Mouse (Mus musculus) limb, embryonic 11.5 days (tissue): ENCODE data around the gene Flywch1. TPM values are rescaled to one million over a fixed set of nuclear protein-coding genes. Genes with fewer than 3 reads are reported as not detected.
"Not testable (repeated sequence)": the region's sequence is repeated elsewhere in the genome, so short reads cannot be mapped to it uniquely, and the experiment has no call there.

Experiments used
- ATAC-seq: fragments of 200-750 bp; cut with Nextera tagmentation; 2 replicates; pipeline ENCODE4 v1.8.0; 2017; ENCODE audit warnings: low read depth; ENCODE audit not compliant: insufficient number of reproducible peaks, low FRiP score, low TSS enrichment
- DNase-seq: peaks from one replicate; pipeline ENCODE4 v3.0.0-alpha.2; 2015; ENCODE audit warnings: low spot score
- H3K27ac ChIP-seq: fragments of 300-500 bp; sonication (generic); replicated peaks from 2 replicates; pipeline ENCODE4 v1.5.1; 2014; ENCODE audit warnings: low read depth, mild to moderate bottlenecking, low read length
- H3K27me3 ChIP-seq: fragments of 300-500 bp; sonication (generic); 2 replicates; pipeline ENCODE4 v1.6.1; 2014; ENCODE audit warnings: mild to moderate bottlenecking, low read length, mixed read lengths; ENCODE audit not compliant: control insufficient read depth, insufficient read depth
- H3K36me3 ChIP-seq: fragments of 300-500 bp; sonication (generic); 2 replicates; pipeline ENCODE4 v1.6.1; 2014; ENCODE audit warnings: mild to moderate bottlenecking, low read length, moderate library complexity, mixed read lengths; ENCODE audit not compliant: control insufficient read depth, insufficient read depth
- H3K4me1 ChIP-seq: fragments of 300-500 bp; sonication (generic); 2 replicates; pipeline ENCODE4 v1.6.1; 2014; ENCODE audit warnings: low read length, mixed read lengths; ENCODE audit not compliant: control insufficient read depth, insufficient read depth
- H3K4me2 ChIP-seq: fragments of 300-500 bp; sonication (generic); 2 replicates; pipeline ENCODE4 v1.6.1; 2014; ENCODE audit warnings: low read depth, mild to moderate bottlenecking, moderate library complexity; ENCODE audit not compliant: severe bottlenecking
- H3K4me3 ChIP-seq: fragments of 300-500 bp; sonication (generic); 2 replicates; pipeline ENCODE4 v1.5.1; 2014; ENCODE audit warnings: low read depth, low read length
- H3K9ac ChIP-seq: fragments of 300-500 bp; sonication (generic); 2 replicates; pipeline ENCODE4 v1.6.1; 2014; ENCODE audit warnings: mild to moderate bottlenecking, low read length
- H3K9me3 ChIP-seq: fragments of 300-500 bp; sonication (generic); 2 replicates; pipeline ENCODE4 v1.6.1; 2016; ENCODE audit warnings: low read length; ENCODE audit not compliant: control insufficient read depth
- WGBS: fragments of 180-500 bp; shearing (Covaris S2); extraction: QIAGEN DNeasy Blood & Tissue Kit; methylation state at CpG from one replicate; pipeline ENCODE4 v1.1.7; 2014; 5-methylcytosine and 5-hydroxymethylcytosine counted together
- polyA plus RNA-seq: library from polyadenylated mRNA; unstranded; fragments of >200 nt; fragmentation: Nextera tagmentation; extraction: Ambion mirVana; gene quantifications from 2 replicates; pipeline ENCODE4 v1.2.1, GENCODE M21; 2014

The Flywch1 gene
- polyA plus RNA-seq, 1 experiment from 2014 or later, result 125 TPM

DNA sequence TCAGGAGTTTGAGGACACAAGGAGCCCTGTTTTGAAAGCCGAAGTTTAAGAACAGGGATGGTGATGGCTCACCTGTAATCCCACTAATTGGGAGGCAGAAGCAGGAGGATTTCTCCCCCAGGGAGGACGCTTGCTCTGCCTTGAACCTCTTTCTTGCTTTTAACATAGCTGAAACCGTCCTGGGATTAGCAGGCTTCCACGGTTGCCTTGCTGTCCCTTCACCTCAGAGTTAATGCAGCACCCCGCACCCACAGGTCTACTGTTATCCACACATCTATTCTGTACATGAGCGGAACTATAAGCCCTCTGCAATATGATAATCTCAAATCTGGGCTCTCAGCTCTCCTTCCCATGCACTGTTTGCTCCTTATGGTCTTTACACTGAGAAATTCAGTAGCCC is 2.3 kb upstream of the Flywch1 start:
- H3K9me3 ChIP-seq, result no peaks in the 10 kb centered on the region
- peaks cover 5% of the 10 kb centered on the region for H3K4me1 ChIP-seq
- WGBS, result 75% methylated on average over 6 of the region's 6 CpGs
- no peak overlapping the region for H3K9ac ChIP-seq
- no peak for ATAC-seq
- no peak overlapping the region for H3K4me2 ChIP-seq
- no peak overlapping the region for H3K27ac ChIP-seq
- no peaks in the 10 kb centered on the region; the same call in none of the 2 replicates for H3K36me3 ChIP-seq
- H3K4me3 ChIP-seq, result no peak overlapping the region
- no peak for DNase-seq
- H3K27me3 ChIP-seq, result no peaks in the 10 kb centered on the region

DNA sequence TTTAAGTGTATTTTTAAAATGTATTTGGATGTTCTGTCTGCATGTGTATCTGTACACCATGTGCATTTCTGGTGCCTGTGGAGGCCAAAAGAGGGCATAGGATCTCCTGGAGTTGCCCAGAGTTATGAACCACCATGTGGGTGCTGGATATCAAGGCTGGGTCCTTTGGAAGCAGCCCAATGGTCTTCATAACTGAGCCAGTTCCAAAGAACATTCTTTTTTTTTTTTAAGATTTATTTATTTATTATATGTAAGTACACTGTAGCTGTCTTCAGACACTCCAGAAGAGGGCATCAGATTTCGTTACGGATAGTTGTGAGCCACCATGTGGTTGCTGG is 786 bp upstream of the Flywch1 start:
- H3K9me3 ChIP-seq, H3K4me2 ChIP-seq, H3K9ac ChIP-seq, DNase-seq, H3K27me3 ChIP-seq, H3K36me3 ChIP-seq, H3K4me1 ChIP-seq, H3K27ac ChIP-seq, ATAC-seq, H3K4me3 ChIP-seq: not testable (repeated sequence)
- WGBS, result 83% methylated on average over 2 of the region's 2 CpGs

DNA sequence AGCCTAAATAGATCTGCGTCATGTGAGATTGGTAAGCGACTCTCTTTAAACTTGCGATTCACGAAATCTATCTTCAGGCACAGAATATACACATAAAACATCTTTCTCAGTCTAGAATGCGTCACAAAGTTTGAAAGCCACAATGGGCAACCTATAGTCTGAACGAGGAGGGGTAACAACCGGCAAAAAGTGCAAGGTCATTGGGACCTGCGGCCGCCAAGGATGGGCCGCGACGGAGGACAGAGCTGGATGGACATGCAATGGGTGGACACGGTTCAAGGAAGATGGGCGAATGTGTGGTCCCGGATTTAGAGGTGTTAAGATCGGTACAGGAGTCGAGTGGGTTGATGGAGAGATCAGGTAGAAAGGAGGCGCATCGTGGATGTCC is 512 bp downstream of the Flywch1 start:
- H3K4me2 ChIP-seq, result peak overlapping the region; percentile 52
- 1% methylated on average over 18 of the region's 19 CpGs for WGBS
- DNase-seq, result no peak
- peak overlapping the region; percentile 81 for H3K4me3 ChIP-seq
- H3K4me1 ChIP-seq, result peaks cover 5% of the 10 kb centered on the region
- H3K9ac ChIP-seq, result peak overlapping the region; percentile 91
- H3K9me3 ChIP-seq, result no peaks in the 10 kb centered on the region
- peak overlapping the region; percentile 69; the same call in 1 of the 2 replicates for H3K27ac ChIP-seq
- H3K27me3 ChIP-seq, result no peaks in the 10 kb centered on the region
- ATAC-seq, result no peak; the same call in 1 of the 2 replicates
- no peaks in the 10 kb centered on the region; the same call in 1 of the 2 replicates for H3K36me3 ChIP-seq

DNA sequence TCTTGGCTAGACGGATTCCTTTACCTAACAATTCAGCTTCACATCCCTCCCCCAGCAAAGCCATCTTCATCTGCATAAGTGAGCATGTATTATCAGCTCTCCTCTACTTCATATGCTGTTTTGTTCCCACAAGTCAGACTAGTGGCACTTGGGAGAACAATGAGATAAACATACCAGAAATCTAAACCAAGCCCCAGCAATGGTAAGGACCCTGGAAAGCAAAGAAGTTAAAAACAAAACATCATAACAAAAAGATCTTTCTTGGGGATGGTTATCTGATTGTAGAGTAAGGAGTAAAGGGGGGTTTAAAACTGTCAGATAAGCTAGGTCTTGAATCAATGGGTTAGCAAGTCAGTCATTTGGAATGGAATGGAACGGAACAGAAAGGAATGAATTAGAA is 909 bp downstream of the Flywch1 start:
- Histone ChIP-seq H3K4me1 (peaks cover 5% of the 10 kb centered on the region), H3K27ac (no peak overlapping the region), H3K27me3 (no peaks in the 10 kb centered on the region), H3K9ac (peak overlapping the region; percentile 91; the same call in 1 of the 2 replicates), H3K36me3 (no peaks in the 10 kb centered on the region; the same call in 1 of the 2 replicates), H3K4me3 (peak overlapping the region; percentile 81), H3K9me3 (no peaks in the 10 kb centered on the region), H3K4me2 (peak overlapping the region; percentile 52)
- WGBS, result 19% methylated on average over 2 of the region's 2 CpGs
- DNase-seq, result no peak
- ATAC-seq, result no peak

DNA sequence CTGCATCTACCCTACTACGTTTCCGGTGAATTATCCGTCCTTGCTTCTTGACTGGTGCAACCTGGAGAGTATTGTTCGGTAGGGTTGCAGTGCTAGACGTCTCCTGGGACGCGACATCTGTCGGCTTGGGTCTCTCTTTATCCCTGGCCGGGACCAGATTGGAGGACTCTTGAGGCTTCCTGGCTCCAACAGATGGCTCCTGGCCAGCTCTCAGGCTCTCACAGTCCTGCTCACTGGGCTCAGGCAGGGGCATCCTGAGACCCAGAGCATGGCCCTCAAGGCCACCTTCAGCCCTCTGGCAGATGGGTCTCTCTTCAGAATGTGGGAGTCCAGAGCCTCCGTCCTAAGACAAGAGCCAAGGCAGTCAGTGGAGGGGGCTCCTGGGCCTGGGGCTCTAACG is 8.4 kb downstream of the Flywch1 start:
- WGBS, result 96% methylated on average over 11 of the region's 11 CpGs
- Histone ChIP-seq H3K9me3 (no peaks in the 10 kb centered on the region), H3K27ac (no peak overlapping the region), H3K4me3 (no peak overlapping the region), H3K9ac (no peak overlapping the region), H3K4me2 (no peak overlapping the region), H3K36me3 (peaks cover 23% of the 10 kb centered on the region), H3K4me1 (no peaks in the 10 kb centered on the region), H3K27me3 (no peaks in the 10 kb centered on the region)
- ATAC-seq (no peak), DNase-seq (no peak)

DNA sequence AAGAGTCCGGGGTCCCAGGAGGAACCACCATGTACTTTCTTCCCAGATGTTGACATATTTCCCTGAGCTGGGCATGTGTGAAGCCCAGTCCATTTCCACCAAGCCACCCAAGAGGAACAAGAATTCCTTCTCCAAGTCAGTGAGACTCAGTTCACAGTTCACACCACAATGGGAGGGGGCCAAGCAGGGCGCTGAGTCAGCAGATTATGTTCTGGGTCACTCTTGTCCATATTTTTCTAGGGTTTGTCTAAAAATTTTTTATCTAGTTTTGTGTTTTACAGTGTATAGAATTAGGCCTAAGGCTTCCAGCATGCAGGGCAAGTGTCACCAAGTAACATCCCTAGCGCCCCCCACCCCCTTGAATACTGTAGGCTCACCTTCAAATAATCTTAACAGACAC is 10.2 kb downstream of the Flywch1 start:
- no peak for ATAC-seq
- Histone ChIP-seq H3K27ac (no peak overlapping the region), H3K4me1 (no peaks in the 10 kb centered on the region), H3K27me3 (no peaks in the 10 kb centered on the region), H3K36me3 (peaks cover 31% of the 10 kb centered on the region), H3K4me2 (no peak overlapping the region), H3K4me3 (no peak overlapping the region), H3K9me3 (no peaks in the 10 kb centered on the region), H3K9ac (no peak overlapping the region)
- WGBS, result 90% methylated on average over 3 of the region's 3 CpGs
- DNase-seq, result no peak

DNA sequence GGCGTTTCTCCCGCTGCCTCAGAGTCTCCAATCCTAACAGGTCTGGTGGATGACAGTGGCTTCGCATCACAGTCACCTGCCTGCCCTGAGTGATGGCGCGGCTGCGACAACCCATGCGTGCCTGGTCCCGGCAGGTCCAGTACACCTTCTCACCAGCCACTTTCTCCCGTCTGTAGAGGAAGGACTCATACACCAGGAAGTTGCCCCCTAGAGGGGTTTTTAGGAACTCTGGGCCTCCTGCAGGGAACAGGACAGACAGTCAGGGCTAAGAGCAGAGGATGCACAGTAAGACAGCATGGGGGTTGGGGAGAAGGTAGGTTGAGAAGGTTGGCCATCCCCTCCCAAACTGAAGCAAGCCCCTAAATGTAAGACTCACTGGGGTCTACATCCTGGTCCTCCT is 11.2 kb downstream of the Flywch1 start:
- Histone ChIP-seq H3K9ac (no peak overlapping the region), H3K9me3 (no peaks in the 10 kb centered on the region), H3K36me3 (peaks cover 35% of the 10 kb centered on the region), H3K4me1 (no peaks in the 10 kb centered on the region), H3K4me2 (no peak overlapping the region), H3K27me3 (no peaks in the 10 kb centered on the region), H3K27ac (no peak overlapping the region), H3K4me3 (no peak overlapping the region)
- DNase-seq, result no peak
- ATAC-seq, result no peak
- WGBS, result 97% methylated on average over 9 of the region's 9 CpGs

DNA sequence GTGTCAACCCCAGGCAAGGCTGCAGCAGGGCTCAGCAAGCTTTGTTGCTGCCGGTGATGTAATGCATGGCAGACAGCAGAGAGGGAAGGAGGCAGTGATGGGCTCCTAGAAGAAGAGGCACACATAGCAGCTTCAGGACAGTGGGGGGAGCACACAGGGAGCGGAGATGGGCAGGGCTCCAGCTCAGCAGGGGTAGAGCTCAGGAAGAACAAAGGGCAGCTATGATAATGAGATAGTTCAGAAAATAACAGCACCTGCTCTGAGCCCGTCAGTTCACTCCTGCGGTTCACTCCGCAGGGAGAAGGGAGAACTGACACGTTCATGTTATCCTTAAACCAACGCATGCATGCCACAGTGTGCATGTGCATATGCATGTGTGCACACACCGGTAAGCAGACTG is 12.6 kb downstream of the Flywch1 start:
- Histone ChIP-seq H3K9me3 (no peaks in the 10 kb centered on the region), H3K9ac (no peak overlapping the region), H3K27me3 (no peaks in the 10 kb centered on the region), H3K4me2 (no peak overlapping the region), H3K4me3 (no peak overlapping the region), H3K4me1 (no peaks in the 10 kb centered on the region), H3K27ac (no peak overlapping the region), H3K36me3 (peaks cover 35% of the 10 kb centered on the region)
- ATAC-seq, result no peak
- DNase-seq, result no peak
- 89% methylated on average over 8 of the region's 8 CpGs for WGBS

DNA sequence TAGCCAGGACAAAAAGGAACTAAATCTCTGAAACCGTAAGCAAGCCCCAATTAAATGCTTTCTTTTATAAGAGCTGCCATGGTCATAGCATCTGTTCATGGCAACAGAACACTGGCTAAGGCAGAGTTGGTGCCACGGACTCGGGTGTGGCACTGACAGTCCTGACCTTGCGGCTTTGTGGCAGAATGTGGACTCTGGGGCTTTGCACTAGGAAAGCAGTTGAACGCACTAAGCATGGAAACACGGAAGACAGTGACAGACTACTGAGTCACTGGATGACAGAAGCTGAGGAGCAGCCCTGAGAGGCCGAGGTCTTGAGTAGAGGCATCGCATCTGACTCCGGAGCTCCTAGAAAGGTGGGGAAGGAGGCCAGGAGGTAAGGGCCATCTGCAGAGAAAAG is 13.8 kb downstream of the Flywch1 start:
- DNase-seq, result no peak
- 93% methylated on average over 9 of the region's 9 CpGs for WGBS
- no peak for ATAC-seq
- no peaks in the 10 kb centered on the region for H3K9me3 ChIP-seq
- peaks cover 40% of the 10 kb centered on the region for H3K36me3 ChIP-seq
- H3K27me3 ChIP-seq, result no peaks in the 10 kb centered on the region
- H3K9ac ChIP-seq, result no peak overlapping the region
- no peak overlapping the region for H3K4me2 ChIP-seq
- H3K27ac ChIP-seq, result no peak overlapping the region
- no peaks in the 10 kb centered on the region for H3K4me1 ChIP-seq
- no peak overlapping the region for H3K4me3 ChIP-seq
